Mouse (Mus musculus) hindbrain, postnatal 0 days (tissue): Measurements from ENCODE around the gene Nav2. TPM values are rescaled to one million over a fixed set of nuclear protein-coding genes. Genes with fewer than 3 reads are reported as not detected.

ENCODE experiments used
- ATAC-seq: fragments of 200-750 bp; cut with Nextera tagmentation; 2 replicates; pipeline ENCODE4 v1.8.0; 2017; ENCODE audit warnings: mild to moderate bottlenecking, moderate TSS enrichment, moderate library complexity
- DNase-seq: peaks from one replicate; pipeline ENCODE4 v3.0.0-alpha.2; 2015; ENCODE audit warnings: low spot score
- H3K27ac ChIP-seq: fragments of 300-500 bp; sonication (generic); 2 replicates; pipeline ENCODE4 v1.5.1; 2014; ENCODE audit warnings: mild to moderate bottlenecking
- H3K27me3 ChIP-seq: fragments of 300-500 bp; sonication (generic); 2 replicates; pipeline ENCODE4 v1.6.1; 2014; ENCODE audit warnings: low read length, mixed read lengths; ENCODE audit not compliant: insufficient read depth
- H3K36me3 ChIP-seq: fragments of 300-500 bp; sonication (generic); 2 replicates; pipeline ENCODE4 v1.6.1; 2014; ENCODE audit warnings: low read length, mixed read lengths; ENCODE audit not compliant: insufficient read depth
- H3K4me1 ChIP-seq: fragments of 300-500 bp; sonication (generic); 2 replicates; pipeline ENCODE4 v1.6.1; 2014; ENCODE audit warnings: antibody characterized with exemption, low read length, mixed read lengths; ENCODE audit not compliant: insufficient read depth
- H3K4me2 ChIP-seq: fragments of 300-500 bp; sonication (generic); 2 replicates; pipeline ENCODE4 v1.6.1; 2014; ENCODE audit warnings: low read depth, mild to moderate bottlenecking, low read length, moderate library complexity, mixed read lengths
- H3K4me3 ChIP-seq: fragments of 300-500 bp; sonication (generic); 2 replicates; pipeline ENCODE4 v1.5.1; 2014; ENCODE audit warnings: low read length
- H3K9ac ChIP-seq: fragments of 300-500 bp; sonication (generic); replicated peaks from 2 replicates; pipeline ENCODE4 v1.6.1; 2014; ENCODE audit warnings: mild to moderate bottlenecking, low read length, moderate library complexity, mixed read lengths
- H3K9me3 ChIP-seq: fragments of 300-500 bp; sonication (generic); 2 replicates; pipeline ENCODE4 v1.6.1; 2016; ENCODE audit warnings: low read length, mixed read lengths
- CTCF ChIP-seq: IDR thresholded peaks from 2 replicates; pipeline ENCODE4 v1.5.1; 2016; ENCODE audit warnings: antibody characterized with exemption, control low read depth, low read depth
- WGBS: fragments of 180-500 bp; shearing (Covaris S2); extraction: QIAGEN DNeasy Blood & Tissue Kit; methylation state at CpG from one replicate; pipeline ENCODE4 v1.1.7; 2014; 5-methylcytosine and 5-hydroxymethylcytosine counted together
- polyA plus RNA-seq: library from polyadenylated mRNA; unstranded; fragments of >200 nt; fragmentation: Nextera tagmentation; extraction: Ambion mirVana; gene quantifications from 2 replicates; pipeline ENCODE4 v1.2.1, GENCODE M21; 2015
- total RNA-seq: library from RNA; depleted of rRNA; stranded (reverse); fragments of >200 nt; gene quantifications from 2 replicates; pipeline ENCODE4 v1.2.3, GENCODE M21; 2014

Gene Nav2
- total and polyA plus RNA-seq, 2 experiments from 2014 or later: 20.1 to 64.7 TPM

DNA sequence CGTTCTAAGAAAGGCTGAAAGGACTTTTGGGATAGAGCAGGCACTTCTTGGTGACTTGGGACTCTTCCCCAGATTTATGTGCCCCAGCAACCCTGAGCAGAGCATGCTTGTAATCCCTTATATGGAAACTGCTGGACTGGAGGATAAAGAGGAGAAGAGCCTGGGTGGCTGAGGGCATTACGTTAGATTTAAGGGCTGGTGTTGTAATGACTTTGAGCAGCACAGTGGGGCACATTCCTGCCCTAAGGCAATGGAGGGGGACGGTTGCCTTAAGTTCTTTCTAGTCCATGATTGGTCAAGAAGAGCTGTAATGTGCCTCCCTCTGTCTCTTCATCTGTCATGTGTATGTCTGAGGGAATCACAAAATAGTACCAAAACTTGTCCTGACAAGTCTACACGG is 651.5 kb downstream of the Nav2 start:
- WGBS: 68% methylated on average over 4 of the region's 4 CpGs
- no peak overlapping the region for H3K27ac ChIP-seq
- no peak overlapping the region for H3K4me3 ChIP-seq
- H3K4me2 ChIP-seq: no peak overlapping the region
- H3K9ac ChIP-seq: no peak overlapping the region
- ATAC-seq (no peak), DNase-seq (no peak)
- peaks cover 5% of the 10 kb centered on the region; the same call in 1 of the 2 replicates for H3K4me1 ChIP-seq
- no peak for TF ChIP-seq CTCF
- H3K9me3 ChIP-seq: no peaks in the 10 kb centered on the region
- peaks cover 7% of the 10 kb centered on the region for H3K36me3 ChIP-seq
- no peaks in the 10 kb centered on the region for H3K27me3 ChIP-seq

DNA sequence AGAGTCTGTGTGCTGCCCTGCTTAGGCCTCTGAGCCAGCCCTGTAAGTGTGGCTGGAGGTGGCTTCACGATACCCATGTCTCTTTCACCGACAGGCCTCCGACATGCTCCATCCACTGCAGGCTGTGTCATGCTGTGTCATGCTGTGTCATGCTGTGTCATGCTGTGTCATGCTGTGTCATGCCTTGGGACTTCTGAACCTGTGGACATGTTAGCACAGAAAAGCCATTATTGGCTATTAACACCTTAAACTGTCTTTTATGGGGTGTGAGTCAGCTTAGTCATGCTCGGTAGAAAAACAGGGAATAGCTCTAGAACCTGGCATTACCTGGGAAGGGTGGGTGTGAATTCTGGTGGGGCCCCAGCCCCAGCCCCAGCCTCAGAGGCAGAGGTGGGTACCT is 653.9 kb downstream of the Nav2 start:
- H3K9ac ChIP-seq: no peak overlapping the region
- peaks cover 15% of the 10 kb centered on the region for H3K36me3 ChIP-seq
- 84% methylated on average over 4 of the region's 4 CpGs for WGBS

DNA sequence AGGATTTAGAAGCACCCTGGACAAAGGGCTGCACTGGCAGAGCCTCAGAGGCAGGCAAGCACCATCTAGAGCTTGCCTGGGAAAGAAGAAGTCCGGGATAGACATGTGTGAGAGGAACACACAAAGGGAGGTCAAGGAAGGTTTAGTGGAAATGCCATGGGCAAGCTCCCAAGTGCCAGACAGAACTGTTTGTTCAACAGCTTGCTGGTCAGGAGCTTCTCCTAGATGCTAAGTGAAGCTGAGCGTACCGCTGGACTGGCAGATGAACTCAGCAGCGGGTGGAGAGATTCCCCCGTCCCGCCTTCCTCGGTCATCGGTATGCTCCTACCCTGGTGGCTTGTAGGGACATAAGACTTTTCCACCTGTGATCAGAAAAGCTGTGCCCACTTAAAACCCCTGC is 654.3 kb downstream of the Nav2 start:
- H3K36me3 ChIP-seq: peaks cover 15% of the 10 kb centered on the region

More for the DNA sequence above, 653.9 kb downstream of the Nav2 start:
- DNase-seq (no peak), ATAC-seq (no peak)
- Histone ChIP-seq H3K9me3 (no peaks in the 10 kb centered on the region), H3K4me3 (no peak overlapping the region), H3K27ac (no peak overlapping the region; the same call in 1 of the 2 replicates), H3K27me3 (no peaks in the 10 kb centered on the region), H3K4me1 (peaks cover 5% of the 10 kb centered on the region; the same call in 1 of the 2 replicates), H3K4me2 (no peak overlapping the region)
- TF ChIP-seq CTCF: no peak

DNA sequence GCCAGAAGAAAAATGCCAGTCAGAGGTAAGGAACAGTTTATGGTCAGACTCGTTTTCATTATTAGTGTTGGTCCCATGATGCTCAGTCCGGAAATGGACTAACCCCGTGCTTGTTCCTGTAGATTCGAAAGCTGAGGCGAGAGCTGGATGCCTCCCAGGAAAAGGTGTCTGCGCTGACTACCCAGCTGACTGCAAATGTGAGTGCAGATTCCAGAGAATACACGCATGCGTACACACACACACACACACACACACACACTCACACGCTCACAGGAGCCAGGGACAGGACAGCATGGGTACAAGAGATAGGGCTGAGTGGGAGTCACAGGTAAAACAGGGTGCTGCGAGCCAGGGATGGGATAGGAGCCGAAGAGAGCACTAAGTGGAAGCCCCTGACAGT is 656.6 kb downstream of the Nav2 start:
- Histone ChIP-seq H3K9me3 (no peaks in the 10 kb centered on the region), H3K27me3 (no peaks in the 10 kb centered on the region), H3K9ac (no peak overlapping the region), H3K27ac (no peak overlapping the region), H3K4me1 (no peaks in the 10 kb centered on the region), H3K36me3 (peaks cover 17% of the 10 kb centered on the region), H3K4me2 (no peak overlapping the region), H3K4me3 (no peak overlapping the region)
- TF ChIP-seq CTCF: no peak
- ATAC-seq: no peak
- WGBS: 90% methylated on average over 11 of the region's 11 CpGs
- no peak for DNase-seq

More for the DNA sequence above, 654.3 kb downstream of the Nav2 start:
- Histone ChIP-seq H3K27me3 (no peaks in the 10 kb centered on the region), H3K4me1 (peaks cover 5% of the 10 kb centered on the region; the same call in 1 of the 2 replicates), H3K9ac (no peak overlapping the region), H3K27ac (no peak overlapping the region; the same call in 1 of the 2 replicates), H3K4me3 (no peak overlapping the region), H3K4me2 (no peak overlapping the region), H3K9me3 (no peaks in the 10 kb centered on the region)
- ATAC-seq: no peak
- 76% methylated on average over 8 of the region's 8 CpGs for WGBS
- TF ChIP-seq CTCF: no peak
- no peak for DNase-seq

- H3K9ac ChIP-seq: no peak overlapping the region
- no peaks in the 10 kb centered on the region for H3K27me3 ChIP-seq
- DNase-seq: no peak
- no peak overlapping the region for H3K4me3 ChIP-seq
- H3K36me3 ChIP-seq: peaks cover 20% of the 10 kb centered on the region
- H3K9me3 ChIP-seq: no peaks in the 10 kb centered on the region
- TF ChIP-seq CTCF: no peak
- H3K27ac ChIP-seq: no peak overlapping the region
- H3K4me2 ChIP-seq: no peak overlapping the region
- no peaks in the 10 kb centered on the region for H3K4me1 ChIP-seq
- WGBS: 78% methylated on average over 11 of the region's 11 CpGs
- no peak for ATAC-seq
Observed at GRCm38 (mm10) chr7:49565798-49566197, 657.3 kb downstream of the Nav2 start.

DNA sequence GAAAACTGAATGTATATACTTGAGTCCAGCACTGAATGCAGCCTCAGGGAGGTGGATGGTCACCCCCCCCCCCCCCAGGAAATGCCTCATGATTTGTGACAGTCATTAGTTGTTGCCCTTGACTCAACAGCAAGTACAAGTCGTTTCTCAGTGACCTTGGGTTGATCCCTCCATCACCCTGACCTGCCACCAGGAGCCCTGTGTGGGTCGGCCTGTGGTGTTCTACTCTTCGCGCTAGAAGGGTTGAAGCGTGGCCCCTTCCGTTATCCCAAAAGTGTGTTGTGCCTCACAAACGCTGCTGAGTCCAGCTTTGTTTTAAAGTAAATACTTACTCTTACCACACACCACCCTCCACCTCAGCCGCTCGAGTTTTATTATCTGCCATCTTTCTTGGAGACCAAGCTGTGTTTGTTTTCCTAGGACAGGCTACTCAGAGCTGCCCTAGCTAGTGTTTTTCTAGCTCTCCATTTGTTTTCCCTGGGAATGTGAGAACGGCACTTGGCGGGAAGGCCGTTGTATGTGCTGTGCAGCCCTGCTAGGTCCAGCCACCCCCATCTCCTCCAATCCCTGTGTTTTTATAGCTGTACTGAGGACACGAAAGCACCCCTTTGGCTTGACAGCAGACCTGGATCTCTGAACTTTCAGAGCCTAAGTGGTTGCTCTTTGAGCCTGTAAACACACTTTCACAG is 659.0 kb downstream of the Nav2 start:
- DNase-seq (no peak), ATAC-seq (no peak)
- H3K4me1 ChIP-seq: no peaks in the 10 kb centered on the region
- H3K4me2 ChIP-seq: no peak overlapping the region
- no peak overlapping the region for H3K4me3 ChIP-seq
- no peaks in the 10 kb centered on the region for H3K27me3 ChIP-seq
- no peak for TF ChIP-seq CTCF
- H3K9me3 ChIP-seq: no peaks in the 10 kb centered on the region
- H3K36me3 ChIP-seq: peaks cover 31% of the 10 kb centered on the region
- 80% methylated on average over 13 of the region's 13 CpGs for WGBS
- no peak overlapping the region for H3K27ac ChIP-seq
- H3K9ac ChIP-seq: no peak overlapping the region

DNA sequence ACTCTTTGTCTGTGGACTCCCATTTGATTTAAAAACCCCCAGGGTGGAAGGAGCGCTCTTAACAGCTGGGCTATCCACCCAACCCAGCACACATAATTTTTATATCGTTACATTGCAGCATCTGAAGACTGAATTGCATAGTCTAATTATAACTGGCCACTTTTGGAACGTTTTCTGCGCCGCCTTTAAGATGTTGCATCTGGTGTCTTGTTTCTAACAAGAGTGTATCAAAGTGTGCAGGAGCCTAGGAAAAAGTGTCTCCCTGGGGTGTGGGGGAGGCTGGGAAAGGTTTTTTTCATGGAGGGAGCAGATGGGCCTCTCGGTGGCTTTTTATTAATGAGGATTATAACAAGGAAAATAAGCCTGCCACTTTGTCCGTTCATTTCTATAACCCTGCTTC is 661.1 kb downstream of the Nav2 start:
- no peak overlapping the region for H3K27ac ChIP-seq
- TF ChIP-seq CTCF: no peak
- H3K27me3 ChIP-seq: no peaks in the 10 kb centered on the region
- 67% methylated on average over 7 of the region's 7 CpGs for WGBS
- DNase-seq: no peak
- no peak overlapping the region for H3K9ac ChIP-seq
- H3K36me3 ChIP-seq: peaks cover 35% of the 10 kb centered on the region
- no peak overlapping the region for H3K4me2 ChIP-seq
- H3K9me3 ChIP-seq: no peaks in the 10 kb centered on the region
- no peak for ATAC-seq
- H3K4me1 ChIP-seq: no peaks in the 10 kb centered on the region
- H3K4me3 ChIP-seq: no peak overlapping the region
